Mouse (Mus musculus): ENCODE data around the gene Phldb1. TPM values are rescaled to one million over a fixed set of nuclear protein-coding genes. Genes with fewer than 3 reads are reported as not detected.
A peak's percentile ranks its signal among the peaks of the same experiment; 100 is the strongest.

The Phldb1 gene
- polyA plus RNA-seq, 1 experiment from 2014 or later, result 38.6 TPM

DNA sequence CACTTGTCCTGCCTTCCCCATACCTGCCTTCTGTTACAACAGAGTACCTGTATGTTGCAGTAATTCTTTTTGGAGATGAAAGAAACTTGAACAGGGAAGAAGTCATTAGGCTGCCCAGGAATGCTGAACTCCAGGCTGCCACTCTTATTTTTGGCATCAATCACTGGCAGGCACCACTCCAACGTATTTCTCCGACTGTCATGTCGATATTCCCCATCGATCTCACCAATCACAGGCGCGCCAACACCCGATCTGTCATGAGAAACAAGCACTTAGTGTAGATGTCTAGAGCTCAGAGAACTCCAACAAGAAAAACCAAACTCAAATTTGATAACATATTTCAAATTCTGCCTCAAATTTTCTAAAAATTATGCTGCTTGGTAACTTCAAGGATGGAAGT lies 10.4 kb upstream of the Phldb1 start:
- Histone ChIP-seq H3K9ac (no peak overlapping the region), H3K4me3 (replicated peaks) (no peak overlapping the region), H3K27me3 (no peaks in the 10 kb centered on the region), H3K36me3 (peaks cover 75% of the 10 kb centered on the region), H3K9me3 (replicated peaks) (no peaks in the 10 kb centered on the region), H3K4me2 (replicated peaks) (no peak overlapping the region), H3K4me1 (no peaks in the 10 kb centered on the region), H3K27ac (replicated peaks) (no peak overlapping the region)
- no peak for ATAC-seq (ENCODE audit: insufficient number of reproducible peaks, low FRiP score, low TSS enrichment, low read depth)
- 93% methylated on average over 7 of the region's 7 CpGs for WGBS

DNA sequence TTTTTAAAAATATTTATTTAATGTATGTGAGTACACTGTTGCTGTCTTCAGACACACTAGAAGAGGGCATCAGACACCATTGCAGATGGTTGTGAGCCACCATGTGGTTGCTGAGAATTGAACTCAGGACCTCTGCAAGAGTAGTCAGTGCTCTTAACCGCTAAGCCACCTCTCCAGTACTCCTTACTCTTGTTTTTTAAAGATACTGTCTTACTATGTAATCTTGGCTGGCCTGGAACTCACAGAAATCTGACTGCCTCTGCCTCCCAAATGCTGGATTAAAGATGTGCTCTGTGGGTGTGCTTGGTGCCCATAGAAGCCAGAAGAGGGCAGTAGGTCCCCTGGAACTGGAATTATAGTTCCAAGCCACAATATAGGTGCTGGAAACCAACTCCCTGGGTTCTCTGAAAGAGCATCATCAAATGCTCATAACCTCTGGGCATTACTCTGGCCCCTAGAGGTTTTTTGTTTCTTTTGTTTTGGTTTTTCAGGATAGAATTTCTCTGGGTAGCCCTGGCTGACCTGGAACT lies 5.7 kb upstream of the Phldb1 start:
- Histone ChIP-seq H3K4me2 (replicated peaks) (no peak overlapping the region), H3K9me3 (replicated peaks) (no peaks in the 10 kb centered on the region), H3K4me3 (replicated peaks) (no peak overlapping the region)

GRCm38 (mm10) chr9:44737240-44737949 lies 2.4 kb upstream of the Phldb1 start:
- WGBS, result 20% methylated on average over 8 of the region's 8 CpGs
- peaks cover 5% of the 10 kb centered on the region; the same call in 1 of the 2 replicates for H3K27me3 ChIP-seq
- 0 out of 2 replicates have a peak overlapping the region, but pooled peaks have one; percentile 9 for H3K4me3 ChIP-seq (replicated peaks)
- H3K9me3 ChIP-seq (replicated peaks), result no peaks in the 10 kb centered on the region
- H3K36me3 ChIP-seq, result peaks cover 5% of the 10 kb centered on the region
- H3K4me2 ChIP-seq (replicated peaks), result peak overlapping the region; percentile 21
- H3K4me1 ChIP-seq, result peaks cover 53% of the 10 kb centered on the region
- peak overlapping the region; percentile 87 for H3K27ac ChIP-seq (replicated peaks)
- peak; percentile 39 for ATAC-seq (ENCODE audit: insufficient number of reproducible peaks, low FRiP score, low TSS enrichment, low read depth)
- H3K9ac ChIP-seq, result no peak overlapping the region

More for the DNA sequence above, 5.7 kb upstream of the Phldb1 start:
- no peaks in the 10 kb centered on the region for H3K27me3 ChIP-seq
- peaks cover 38% of the 10 kb centered on the region for H3K36me3 ChIP-seq
- ATAC-seq (ENCODE audit: insufficient number of reproducible peaks, low FRiP score, low TSS enrichment, low read depth), result no peak
- WGBS, result 86% methylated on average over 1 of the region's 1 CpGs
- H3K4me1 ChIP-seq, result peaks cover 19% of the 10 kb centered on the region; the same call in 1 of the 2 replicates
- no peak overlapping the region for H3K9ac ChIP-seq
- H3K27ac ChIP-seq (replicated peaks), result no peak overlapping the region

GRCm38 (mm10) chr9:44736301-44736700 lies 1.3 kb upstream of the Phldb1 start:
- H3K9ac ChIP-seq, result no peak overlapping the region
- no peak overlapping the region for H3K4me3 ChIP-seq (replicated peaks)
- peaks cover 6% of the 10 kb centered on the region; the same call in 1 of the 2 replicates for H3K27me3 ChIP-seq
- peaks cover 56% of the 10 kb centered on the region for H3K4me1 ChIP-seq
- ATAC-seq (ENCODE audit: insufficient number of reproducible peaks, low FRiP score, low TSS enrichment, low read depth), result no peak
- no peaks in the 10 kb centered on the region for H3K9me3 ChIP-seq (replicated peaks)
- 65% methylated on average over 2 of the region's 2 CpGs for WGBS
- H3K27ac ChIP-seq (replicated peaks), result 0 out of 2 replicates have a peak overlapping the region, but pooled peaks have one; percentile 5
- no peaks in the 10 kb centered on the region; the same call in 1 of the 2 replicates for H3K36me3 ChIP-seq
- no peak overlapping the region for H3K4me2 ChIP-seq (replicated peaks)

GRCm38 (mm10) chr9:44735886-44736285 lies 888 bp upstream of the Phldb1 start:
- Histone ChIP-seq H3K27me3 (peaks cover 6% of the 10 kb centered on the region; the same call in 1 of the 2 replicates), H3K4me2 (replicated peaks) (no peak overlapping the region), H3K27ac (replicated peaks) (0 out of 2 replicates have a peak overlapping the region, but pooled peaks have one; percentile 5), H3K9me3 (replicated peaks) (no peaks in the 10 kb centered on the region), H3K36me3 (no peaks in the 10 kb centered on the region), H3K4me3 (replicated peaks) (no peak overlapping the region), H3K4me1 (peaks cover 56% of the 10 kb centered on the region), H3K9ac (no peak overlapping the region)
- no peak for ATAC-seq (ENCODE audit: insufficient number of reproducible peaks, low FRiP score, low TSS enrichment, low read depth)
- 58% methylated on average over 6 of the region's 6 CpGs for WGBS

GRCm38 (mm10) chr9:44733671-44734523 lies 1.1 kb downstream of the Phldb1 start:
- 1% methylated on average over 78 of the region's 79 CpGs for WGBS
- Histone ChIP-seq H3K9me3 (replicated peaks) (no peaks in the 10 kb centered on the region), H3K9ac (peak overlapping the region; percentile 37), H3K27ac (replicated peaks) (peak overlapping the region; percentile 81), H3K27me3 (peaks cover 6% of the 10 kb centered on the region; the same call in 1 of the 2 replicates), H3K4me3 (replicated peaks) (peak overlapping the region; percentile 63), H3K4me2 (replicated peaks) (peak overlapping the region; percentile 97), H3K4me1 (peaks cover 56% of the 10 kb centered on the region), H3K36me3 (no peaks in the 10 kb centered on the region)
- peak; percentile 34 for ATAC-seq (ENCODE audit: insufficient number of reproducible peaks, low FRiP score, low TSS enrichment, low read depth)

- peaks cover 56% of the 10 kb centered on the region for H3K4me1 ChIP-seq
- H3K27ac ChIP-seq (replicated peaks), result peak overlapping the region; percentile 81
- H3K4me2 ChIP-seq (replicated peaks), result peak overlapping the region; percentile 97
- H3K9me3 ChIP-seq (replicated peaks), result no peaks in the 10 kb centered on the region
- H3K27me3 ChIP-seq, result peaks cover 6% of the 10 kb centered on the region; the same call in 1 of the 2 replicates
- no peak for ATAC-seq (ENCODE audit: insufficient number of reproducible peaks, low FRiP score, low TSS enrichment, low read depth)
- H3K9ac ChIP-seq, result no peak overlapping the region
- H3K4me3 ChIP-seq (replicated peaks), result peak overlapping the region; percentile 63
- no peaks in the 10 kb centered on the region for H3K36me3 ChIP-seq
- 48% methylated on average over 12 of the region's 12 CpGs for WGBS
These were observed 2.0 kb downstream of the Phldb1 start for GRCm38 (mm10) chr9:44732921-44733530.

DNA sequence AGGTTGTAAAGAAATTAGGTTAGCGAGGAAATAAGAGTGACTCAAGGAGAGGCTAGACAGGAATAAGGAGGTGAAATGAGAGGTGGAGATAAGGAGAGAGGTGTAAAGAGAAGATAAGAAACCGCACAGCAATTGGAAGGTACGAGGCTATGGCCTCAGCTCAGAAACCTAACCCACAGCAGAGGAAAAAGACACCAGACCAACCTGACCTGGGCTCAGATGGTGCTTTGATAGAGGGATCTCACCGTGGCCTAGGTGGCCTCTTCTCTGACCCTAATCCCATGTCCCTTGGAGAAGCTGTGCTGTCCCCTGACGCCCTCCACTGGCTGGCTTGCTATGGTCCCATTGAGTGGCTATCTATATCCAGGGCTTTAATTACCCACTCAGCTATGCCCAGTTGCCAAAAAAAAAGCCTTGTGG lies 2.9 kb downstream of the Phldb1 start:
- H3K9me3 ChIP-seq (replicated peaks), result no peaks in the 10 kb centered on the region
- H3K4me2 ChIP-seq (replicated peaks), result peak overlapping the region; percentile 97; the same call in 1 of the 2 replicates
- H3K36me3 ChIP-seq, result no peaks in the 10 kb centered on the region
- peaks cover 56% of the 10 kb centered on the region for H3K4me1 ChIP-seq
- ATAC-seq (ENCODE audit: insufficient number of reproducible peaks, low FRiP score, low TSS enrichment, low read depth), result no peak
- H3K9ac ChIP-seq, result no peak overlapping the region
- 76% methylated on average over 5 of the region's 5 CpGs for WGBS
- H3K27me3 ChIP-seq, result peaks cover 6% of the 10 kb centered on the region; the same call in 1 of the 2 replicates
- 0 out of 2 replicates have a peak overlapping the region, but pooled peaks have one; percentile 63 for H3K27ac ChIP-seq (replicated peaks)
- no peak overlapping the region for H3K4me3 ChIP-seq (replicated peaks)

DNA sequence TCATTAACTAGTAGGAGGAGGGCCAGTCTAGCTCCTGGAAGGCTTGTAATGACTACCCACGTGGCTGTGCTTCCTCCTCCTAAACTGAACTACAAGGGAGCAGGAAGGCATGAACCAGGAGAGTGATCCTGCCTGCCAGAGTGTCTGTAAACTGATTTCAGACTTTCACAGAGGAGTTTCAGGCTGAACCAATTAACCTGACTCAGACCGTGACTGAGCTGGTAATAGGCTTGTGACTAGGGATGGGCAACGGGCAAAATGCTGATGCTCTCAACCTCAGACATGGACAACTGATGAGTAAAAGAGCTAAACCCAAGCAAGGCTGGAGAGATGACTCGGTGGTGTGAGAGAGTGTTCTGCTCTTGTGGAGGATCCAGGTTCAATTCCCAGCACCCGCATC lies 7.6 kb downstream of the Phldb1 start:
- no peak overlapping the region for H3K27ac ChIP-seq (replicated peaks)
- WGBS, result 40% methylated on average over 5 of the region's 5 CpGs
- no peaks in the 10 kb centered on the region for H3K36me3 ChIP-seq
- no peak overlapping the region for H3K4me2 ChIP-seq (replicated peaks)
- ATAC-seq (ENCODE audit: insufficient number of reproducible peaks, low FRiP score, low TSS enrichment, low read depth), result no peak
- no peak overlapping the region for H3K4me3 ChIP-seq (replicated peaks)
- H3K4me1 ChIP-seq, result peaks cover 57% of the 10 kb centered on the region
- no peak overlapping the region for H3K9ac ChIP-seq
- H3K9me3 ChIP-seq (replicated peaks), result no peaks in the 10 kb centered on the region
- peaks cover 1% of the 10 kb centered on the region; the same call in 1 of the 2 replicates for H3K27me3 ChIP-seq

- Histone ChIP-seq H3K36me3 (no peaks in the 10 kb centered on the region), H3K9me3 (replicated peaks) (no peaks in the 10 kb centered on the region), H3K9ac (no peak overlapping the region), H3K27me3 (no peaks in the 10 kb centered on the region), H3K4me2 (replicated peaks) (no peak overlapping the region), H3K4me3 (replicated peaks) (no peak overlapping the region), H3K4me1 (peaks cover 61% of the 10 kb centered on the region), H3K27ac (replicated peaks) (no peak overlapping the region)
- 40% methylated on average over 10 of the region's 10 CpGs for WGBS
- no peak for ATAC-seq (ENCODE audit: insufficient number of reproducible peaks, low FRiP score, low TSS enrichment, low read depth)
These were observed 8.4 kb downstream of the Phldb1 start for GRCm38 (mm10) chr9:44726431-44727146.
